Mouse (Mus musculus) cerebellum, adult 2 months (tissue): Measurements from ENCODE around the gene Dcaf4. TPM values are rescaled to one million over a fixed set of nuclear protein-coding genes. Genes with fewer than 3 reads are reported as not detected.
A peak's percentile ranks its signal among the peaks of the same experiment; 100 is the strongest.

Experiments
- DNase-seq, 2 experiments: peaks; one replicate each; pipeline ENCODE4 v3.0.0; 2021
- H3K27ac ChIP-seq: fragments of 200-500 bp; 2 replicates; pipeline ENCODE4 v1.5.1; 2012; ENCODE audit warnings: low read length, control low read depth, inconsistent platforms; ENCODE audit not compliant: insufficient read depth
- H3K27me3 ChIP-seq: fragments of 200-500 bp; 2 replicates; pipeline ENCODE4 v1.6.1; 2012; ENCODE audit warnings: inconsistent platforms, mild to moderate bottlenecking, low read length, moderate library complexity; ENCODE audit not compliant: control insufficient read depth, insufficient read depth
- H3K4me1 ChIP-seq: fragments of 200-500 bp; 2 replicates; pipeline ENCODE4 v1.6.1; 2011; ENCODE audit warnings: low read length; ENCODE audit not compliant: control insufficient read depth, insufficient read depth
- H3K4me3 ChIP-seq: fragments of 200-500 bp; replicated peaks from 2 replicates; pipeline ENCODE3; 2011; ENCODE audit warnings: mild to moderate bottlenecking, low read depth, low read length, control low read depth; ENCODE audit not compliant: insufficient read depth
- CTCF ChIP-seq: fragments of 200-500 bp; IDR thresholded peaks from 2 replicates; pipeline ENCODE4 v1.5.1; 2011; ENCODE audit warnings: low read depth, mild to moderate bottlenecking, control low read depth, low read length, moderate library complexity, borderline replicate concordance; ENCODE audit not compliant: insufficient read depth
- POLR2A ChIP-seq: fragments of 200-500 bp; IDR thresholded peaks from 2 replicates; pipeline ENCODE4 v1.6.1; 2011; ENCODE audit warnings: low read length, control low read depth, borderline replicate concordance; ENCODE audit not compliant: insufficient read depth
- WGBS: fragments of 180-500 bp; shearing (Covaris S2); methylation state at CpG from one replicate; pipeline ENCODE4 v1.1.7; 2018; 5-methylcytosine and 5-hydroxymethylcytosine counted together
- polyA plus RNA-seq: library from polyadenylated mRNA; depleted of rRNA; stranded (reverse); fragments of >200 nt; gene quantifications from 2 replicates; pipeline ENCODE4 v1.2.3, GENCODE M21; 2012

Gene Dcaf4
- polyA plus RNA-seq, 1 experiment, result 34.8 TPM

- no peak for DNase-seq
- no peak for TF ChIP-seq POLR2A
- no peak for TF ChIP-seq CTCF
Measured at GRCm38 (mm10) chr12:83534190-83534589, 13.9 kb downstream of the Dcaf4 start.

GRCm38 (mm10) chr12:83535428-83535827, 15.2 kb downstream of the Dcaf4 start:
- Histone ChIP-seq H3K4me3 (no peak overlapping the region), H3K4me1 (no peaks in the 10 kb centered on the region), H3K27ac (no peak overlapping the region), H3K27me3 (no peaks in the 10 kb centered on the region)
- TF ChIP-seq POLR2A (no peak), CTCF (no peak)
- WGBS, result 74% methylated on average over 11 of the region's 11 CpGs
- DNase-seq, result no peak

More at GRCm38 (mm10) chr12:83534190-83534589, 13.9 kb downstream of the Dcaf4 start:
- H3K4me1 ChIP-seq, result no peaks in the 10 kb centered on the region
- no peak overlapping the region for H3K27ac ChIP-seq
- WGBS, result 92% methylated on average over 3 of the region's 3 CpGs
- no peak overlapping the region for H3K4me3 ChIP-seq
- H3K27me3 ChIP-seq, result no peaks in the 10 kb centered on the region

GRCm38 (mm10) chr12:83536039-83536438, 15.8 kb downstream of the Dcaf4 start:
- no peak for DNase-seq
- no peak overlapping the region for H3K4me3 ChIP-seq

GRCm38 (mm10) chr12:83543997-83544396, 23.7 kb downstream of the Dcaf4 start:
- DNase-seq, result no peak
- no peaks in the 10 kb centered on the region for H3K4me1 ChIP-seq
- H3K27ac ChIP-seq, result no peak overlapping the region
- TF ChIP-seq CTCF (no peak), POLR2A (no peak)
- no peaks in the 10 kb centered on the region for H3K27me3 ChIP-seq
- H3K4me3 ChIP-seq, result no peak overlapping the region
- 48% methylated on average over 7 of the region's 7 CpGs for WGBS

More at GRCm38 (mm10) chr12:83536039-83536438, 15.8 kb downstream of the Dcaf4 start:
- H3K27me3 ChIP-seq, result no peaks in the 10 kb centered on the region
- TF ChIP-seq CTCF (no peak), POLR2A (no peak)
- H3K4me1 ChIP-seq, result no peaks in the 10 kb centered on the region
- no peak overlapping the region for H3K27ac ChIP-seq
- WGBS, result 22% methylated on average over 9 of the region's 9 CpGs

- no peak overlapping the region for H3K27ac ChIP-seq
- no peaks in the 10 kb centered on the region for H3K4me1 ChIP-seq
- H3K4me3 ChIP-seq, result no peak overlapping the region
- TF ChIP-seq CTCF (no peak), POLR2A (no peak)
- no peak for DNase-seq
- no peaks in the 10 kb centered on the region for H3K27me3 ChIP-seq
Measured at GRCm38 (mm10) chr12:83544791-83545190, 24.5 kb downstream of the Dcaf4 start.

GRCm38 (mm10) chr12:83551305-83551704, 31.0 kb downstream of the Dcaf4 start:
- Histone ChIP-seq H3K4me1 (no peaks in the 10 kb centered on the region), H3K27me3 (no peaks in the 10 kb centered on the region), H3K4me3 (no peak overlapping the region), H3K27ac (no peak overlapping the region)
- TF ChIP-seq CTCF (no peak), POLR2A (no peak)
- WGBS, result 68% methylated on average over 16 of the region's 16 CpGs
- no peak for DNase-seq

GRCm38 (mm10) chr12:83553816-83554215, 33.5 kb downstream of the Dcaf4 start:
- WGBS, result 85% methylated on average over 4 of the region's 4 CpGs
- H3K4me3 ChIP-seq, result no peak overlapping the region
- H3K27me3 ChIP-seq, result no peaks in the 10 kb centered on the region
- DNase-seq, result no peak
- no peaks in the 10 kb centered on the region for H3K4me1 ChIP-seq
- TF ChIP-seq POLR2A, result no peak
- TF ChIP-seq CTCF, result no peak
- no peak overlapping the region for H3K27ac ChIP-seq

GRCm38 (mm10) chr12:83555605-83556004, 35.3 kb downstream of the Dcaf4 start:
- no peak for TF ChIP-seq CTCF
- no peak for TF ChIP-seq POLR2A
- no peak for DNase-seq
- Histone ChIP-seq H3K27me3 (no peaks in the 10 kb centered on the region), H3K4me3 (no peak overlapping the region), H3K27ac (no peak overlapping the region), H3K4me1 (no peaks in the 10 kb centered on the region)
- WGBS, result 72% methylated on average over 9 of the region's 9 CpGs

GRCm38 (mm10) chr12:83558496-83558895, 38.2 kb downstream of the Dcaf4 start:
- peak; percentile 50 to 71 for DNase-seq
- Histone ChIP-seq H3K4me3 (no peak overlapping the region), H3K4me1 (no peaks in the 10 kb centered on the region), H3K27me3 (no peaks in the 10 kb centered on the region), H3K27ac (no peak overlapping the region)
- WGBS, result 35% methylated on average over 7 of the region's 7 CpGs
- TF ChIP-seq POLR2A (no peak), CTCF (no peak)

- H3K4me1 ChIP-seq, result no peaks in the 10 kb centered on the region
- TF ChIP-seq CTCF (no peak), POLR2A (no peak)
- WGBS, result 76% methylated on average over 6 of the region's 6 CpGs
- H3K27me3 ChIP-seq, result no peaks in the 10 kb centered on the region
- no peak overlapping the region for H3K4me3 ChIP-seq
- no peak overlapping the region for H3K27ac ChIP-seq
- DNase-seq, result no peak
Measured at GRCm38 (mm10) chr12:83560189-83560588, 39.9 kb downstream of the Dcaf4 start.
